Mouse (Mus musculus): Measurements from ENCODE around the gene Cldnd2. TPM values are rescaled to one million over a fixed set of nuclear protein-coding genes. Genes with fewer than 3 reads are reported as not detected.

The Cldnd2 gene
- polyA plus RNA-seq, 1 experiment from 2014 or later, result not detected

Small RNA genes within 50 kb of the gene (microRNA-seq; reads per million reads assigned to microRNA genes)
- gene Mir7051, result 1.3 reads per million

Other genes with a start within 250 kb of the Cldnd2 start
- gene Zfp715, start 127.5 kb upstream of the Cldnd2 start, polyA plus RNA-seq (2015; fragmentation: Nextera tagmentation; extraction: Ambion mirVana), result 9.0 and 10.1 TPM in 2 replicates
- gene Siglecf, start 89.4 kb upstream of the Cldnd2 start, polyA plus RNA-seq (2015; fragmentation: Nextera tagmentation; extraction: Ambion mirVana), result 0.13 and 0.46 TPM in 2 replicates
- 0.06 and 0.46 TPM in 2 replicates for gene Siglecg, start 32.6 kb upstream of the Cldnd2 start, polyA plus RNA-seq (2015; fragmentation: Nextera tagmentation; extraction: Ambion mirVana)
- not detected in 2 replicates for gene Lim2, start 13.1 kb upstream of the Cldnd2 start, polyA plus RNA-seq (2015; fragmentation: Nextera tagmentation; extraction: Ambion mirVana)
- gene Nkg7, start 3.7 kb upstream of the Cldnd2 start, polyA plus RNA-seq (2015; fragmentation: Nextera tagmentation; extraction: Ambion mirVana), result 1.6 and 18.8 TPM in 2 replicates
- 631 and 668 TPM in 2 replicates for gene Etfb, start 3.3 kb downstream of the Cldnd2 start, polyA plus RNA-seq (2015; fragmentation: Nextera tagmentation; extraction: Ambion mirVana)
- gene Gm45233, start 3.3 kb downstream of the Cldnd2 start, polyA plus RNA-seq (2015; fragmentation: Nextera tagmentation; extraction: Ambion mirVana), result 0.31 and 0.43 TPM in 2 replicates
- 2.9 and 4.4 TPM in 2 replicates for gene Vsig10l, start 22.4 kb downstream of the Cldnd2 start, polyA plus RNA-seq (2015; fragmentation: Nextera tagmentation; extraction: Ambion mirVana)
- gene Iglon5, start 49.3 kb downstream of the Cldnd2 start, polyA plus RNA-seq (2015; fragmentation: Nextera tagmentation; extraction: Ambion mirVana), result 0.28 TPM in 1 of 2 replicates, not detected in the other
- gene 4931406B18Rik, start 65.2 kb downstream of the Cldnd2 start, polyA plus RNA-seq (2015; fragmentation: Nextera tagmentation; extraction: Ambion mirVana), result not detected in 2 replicates
- gene Cd33, start 103.6 kb downstream of the Cldnd2 start, polyA plus RNA-seq (2015; fragmentation: Nextera tagmentation; extraction: Ambion mirVana), result 0.49 and 1.1 TPM in 2 replicates
- 1.3 and 1.5 TPM in 2 replicates for gene Zfp658, start 121.5 kb downstream of the Cldnd2 start, polyA plus RNA-seq (2015; fragmentation: Nextera tagmentation; extraction: Ambion mirVana)
- gene Zfp719, start 138.8 kb downstream of the Cldnd2 start, polyA plus RNA-seq (2015; fragmentation: Nextera tagmentation; extraction: Ambion mirVana), result 6.0 and 7.9 TPM in 2 replicates
- gene Zfp819, start 166.4 kb downstream of the Cldnd2 start, polyA plus RNA-seq (2015; fragmentation: Nextera tagmentation; extraction: Ambion mirVana), result not detected in 2 replicates
- gene Ceacam18, start 193.9 kb downstream of the Cldnd2 start, polyA plus RNA-seq (2015; fragmentation: Nextera tagmentation; extraction: Ambion mirVana), result not detected in 2 replicates
- 0.47 and 1.0 TPM in 2 replicates for gene Siglece, start 219.4 kb downstream of the Cldnd2 start, polyA plus RNA-seq (2015; fragmentation: Nextera tagmentation; extraction: Ambion mirVana)
- 4.9 and 8.7 TPM in 2 replicates for gene Ctu1, start 231.2 kb downstream of the Cldnd2 start, polyA plus RNA-seq (2015; fragmentation: Nextera tagmentation; extraction: Ambion mirVana)
- gene Klk14, start 249.6 kb downstream of the Cldnd2 start, polyA plus RNA-seq (2015; fragmentation: Nextera tagmentation; extraction: Ambion mirVana), result not detected in 2 replicates